Mouse (Mus musculus): ENCODE results near the gene Slc36a1. TPM values are rescaled to one million over a fixed set of nuclear protein-coding genes. Genes with fewer than 3 reads are reported as not detected.

Slc36a1 gene
- 1 to 10 TPM; 5.5 to 5.7 TPM for total RNA-seq (2021)
- long read RNA-seq, experiment 1 = 0 reads
- long read RNA-seq, experiment 2, partial matches to known transcripts = 1 of 4 reads
- long read RNA-seq, experiment 2, other reads (novel, unspliced or antisense) = 3 of 4 reads

DNA sequence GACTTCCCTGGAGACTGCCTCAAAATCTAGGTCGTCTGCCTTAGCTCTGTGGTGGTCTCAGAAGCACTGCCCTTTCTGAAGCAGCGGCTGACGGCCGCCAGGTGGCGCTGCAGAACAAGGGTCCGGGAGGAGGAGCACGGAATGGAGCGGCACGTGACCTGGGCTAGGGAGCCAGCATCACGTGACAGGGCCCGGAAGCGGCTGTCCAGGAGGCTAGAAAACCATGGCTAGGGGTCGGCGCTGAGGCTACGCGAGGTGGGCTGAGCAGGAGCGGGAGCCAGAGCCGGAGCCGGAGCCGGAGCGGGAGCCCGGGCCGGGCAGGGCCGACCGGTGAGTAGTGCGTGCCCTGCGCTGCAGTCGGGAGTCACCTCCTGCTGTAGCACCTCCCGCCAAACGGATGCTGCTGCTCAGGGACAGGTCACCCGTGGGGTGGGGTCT, at the start of gene Slc36a1:
TSS of gene Slc36a1 (plus strand) at position 192 of the 438 bp plus-strand sequence.
- DNase-seq = peak; percentile 92 to 95
- intact Hi-C loops (cut with DNase I) = loop anchor here (2.0 to 5.0 kb wide), 4 partner anchors 33 to 243 kb away; no protein-coding TSS in a partner anchor

- DNase-seq = no peak
- intact Hi-C loops (cut with DNase I) = loop anchor here (5.0 kb wide), 3 partner anchors 52 to 157 kb away; no protein-coding TSS in a partner anchor
Measured at GRCm38 (mm10) chr11:55154398-55155069, 49.6 kb upstream of the Slc36a1 start.

DNA sequence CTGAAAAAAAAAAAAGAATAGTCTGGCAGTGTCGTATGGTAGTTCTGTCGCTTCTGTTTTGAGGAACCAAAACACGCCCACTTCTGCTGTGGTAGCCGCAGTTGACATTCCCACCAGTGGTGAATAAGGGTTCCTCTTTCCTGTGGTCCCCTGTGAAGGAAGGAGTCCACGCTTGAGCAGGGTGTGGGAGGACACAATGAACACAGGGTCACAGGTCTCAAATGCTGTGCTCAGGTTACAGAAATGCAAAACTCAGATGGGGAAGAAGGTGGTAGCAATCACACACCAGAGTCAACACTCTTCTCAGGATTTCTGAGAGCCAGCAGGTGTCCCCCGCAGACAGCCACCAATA, 49.1 kb upstream of the Slc36a1 start:
- no peak for DNase-seq
- intact Hi-C loops (cut with DNase I) = loop anchor here (5.0 kb wide), 3 partner anchors 53 to 158 kb away; no protein-coding TSS in a partner anchor

- intact Hi-C loops (cut with DNase I) = loop anchor here (5.0 kb wide), 3 partner anchors 57 to 162 kb away; no protein-coding TSS in a partner anchor
Measured at GRCm38 (mm10) chr11:55158785-55159359, 45.3 kb upstream of the Slc36a1 start.

GRCm38 (mm10) chr11:55162670-55163069, 41.5 kb upstream of the Slc36a1 start:
- intact Hi-C loops (cut with DNase I) = no loop called here
- peak in 1 of 2 experiments; percentile 26 for DNase-seq

More at GRCm38 (mm10) chr11:55158785-55159359, 45.3 kb upstream of the Slc36a1 start:
- peak; percentile 59 to 65 for DNase-seq

DNA sequence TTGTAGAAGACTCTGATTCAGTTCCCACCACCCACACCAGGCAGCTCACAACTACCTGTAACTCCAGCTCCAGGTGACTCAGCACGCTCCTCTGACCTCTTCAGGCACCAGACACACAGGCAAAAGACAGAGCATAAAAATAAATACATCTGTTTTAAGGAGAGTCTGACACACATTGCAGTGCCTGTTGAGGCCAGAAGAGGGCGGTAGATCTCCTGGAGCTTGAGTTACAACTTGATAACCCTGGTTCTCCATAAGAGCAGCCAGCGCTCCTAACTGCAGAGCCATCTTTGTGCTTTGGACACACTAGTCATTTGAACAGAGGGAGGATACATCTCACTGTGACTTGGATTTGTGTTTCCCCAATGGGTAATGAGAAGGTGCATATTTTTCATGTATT, 39.4 kb upstream of the Slc36a1 start:
- intact Hi-C loops (cut with DNase I) = no loop called here
- no peak for DNase-seq

DNA sequence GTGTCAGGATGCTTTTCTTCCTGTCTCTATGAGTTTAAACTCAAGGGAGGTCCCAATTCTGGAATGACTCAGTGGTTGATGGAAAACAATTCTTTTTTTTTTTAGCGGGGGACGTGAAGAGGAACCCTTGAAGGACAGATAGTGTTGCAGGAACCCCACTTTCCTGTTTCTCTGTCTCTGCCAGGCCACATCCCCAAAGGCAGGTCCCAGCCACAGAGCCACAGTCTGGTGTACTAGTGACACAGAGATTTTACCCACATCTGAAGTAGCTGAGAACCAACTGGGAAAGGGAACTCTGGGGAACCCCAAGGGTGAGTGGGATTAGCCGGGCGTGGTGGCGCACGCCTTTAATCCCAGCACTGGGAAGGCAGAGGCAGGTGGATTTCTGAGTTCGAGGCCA, 38.4 kb upstream of the Slc36a1 start:
- intact Hi-C loops (cut with DNase I) = no loop called here
- no peak for DNase-seq

DNA sequence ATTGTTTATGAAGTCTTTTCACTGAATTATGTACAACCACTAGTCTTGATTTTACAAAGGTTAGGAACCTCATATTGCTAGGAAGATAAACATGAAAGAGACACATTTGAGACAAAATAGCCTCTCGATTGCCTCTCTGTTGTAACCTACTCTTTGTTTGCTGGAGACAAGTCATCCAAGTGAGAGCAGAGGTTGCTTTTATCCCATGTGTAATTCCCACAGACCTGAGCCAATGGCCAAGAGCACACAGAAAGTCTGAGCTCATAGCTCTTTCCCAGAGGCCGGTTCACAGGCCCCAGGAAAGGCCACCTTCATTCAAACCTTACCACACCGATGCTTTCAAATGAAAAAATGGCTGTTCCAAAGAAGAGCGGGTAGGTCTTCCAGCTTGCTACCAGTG, 35.6 kb upstream of the Slc36a1 start:
- intact Hi-C loops (cut with DNase I) = no loop called here
- no peak for DNase-seq

DNA sequence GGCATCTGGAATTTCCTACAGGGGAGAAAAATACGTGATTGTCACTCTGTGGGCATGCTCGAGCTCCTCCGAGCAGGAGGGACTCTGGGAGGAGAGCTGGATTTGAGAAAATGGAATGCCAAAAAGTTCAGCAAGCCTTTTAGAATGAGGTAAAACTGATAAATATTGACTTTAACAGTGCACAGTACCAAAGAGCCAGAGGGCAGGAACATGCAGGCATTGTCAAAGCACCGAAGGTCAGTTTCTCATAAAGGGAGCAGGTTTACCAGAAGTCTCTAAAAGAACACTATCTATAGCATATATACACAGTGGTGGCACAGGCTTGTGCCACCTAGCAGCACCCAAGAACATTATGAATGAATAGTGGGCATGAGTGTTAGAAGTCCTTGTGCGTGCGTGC, 35.2 kb upstream of the Slc36a1 start:
- intact Hi-C loops (cut with DNase I) = no loop called here
- DNase-seq = no peak

GRCm38 (mm10) chr11:55170501-55170900, 33.6 kb upstream of the Slc36a1 start:
- DNase-seq = no peak
- intact Hi-C loops (cut with DNase I) = no loop called here

DNA sequence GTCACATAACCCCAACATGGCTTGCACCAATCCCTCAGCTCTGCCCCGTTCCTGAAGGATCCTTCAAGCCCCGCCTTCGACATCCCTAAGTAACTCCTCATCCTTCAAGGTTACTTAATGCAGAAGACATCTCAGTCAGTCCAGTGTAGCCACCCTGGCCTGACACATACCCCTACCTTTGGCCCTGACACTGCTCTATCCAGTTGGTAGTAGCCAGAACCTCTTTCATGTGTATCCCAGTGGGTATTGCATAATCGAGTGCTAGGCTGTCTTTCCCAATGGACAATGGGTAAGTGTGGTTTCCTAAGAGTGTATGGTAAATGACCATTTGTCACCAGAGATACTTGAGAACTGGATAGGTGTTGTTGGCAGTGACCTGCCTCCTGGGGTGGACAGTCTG, 25.3 kb upstream of the Slc36a1 start:
- intact Hi-C loops (cut with DNase I) = no loop called here
- no peak for DNase-seq

DNA sequence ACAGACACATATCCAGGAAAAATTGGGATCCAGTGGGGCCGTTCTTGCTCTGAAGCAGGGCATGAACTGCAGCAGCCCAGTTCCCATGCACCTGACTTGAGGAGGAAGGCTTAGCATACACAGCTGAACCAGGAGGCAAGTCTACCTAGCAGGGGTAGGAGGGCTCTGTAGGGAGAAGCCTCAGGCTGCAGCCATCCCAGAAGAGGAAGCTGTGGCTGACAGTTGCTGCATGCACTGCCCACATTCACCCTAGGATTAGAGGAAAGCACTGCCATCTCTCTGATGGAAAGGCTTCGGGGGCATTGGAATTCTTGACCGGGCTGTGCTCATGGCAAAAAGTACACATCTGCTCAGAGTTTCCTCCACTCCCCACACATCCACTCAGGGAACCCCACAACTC, 24.3 kb upstream of the Slc36a1 start:
- DNase-seq = no peak
- intact Hi-C loops (cut with DNase I) = no loop called here

- no peak for DNase-seq
- intact Hi-C loops (cut with DNase I) = no loop called here
Measured at GRCm38 (mm10) chr11:55183124-55183523, 21.0 kb upstream of the Slc36a1 start.

- intact Hi-C loops (cut with DNase I) = no loop called here
- no peak for DNase-seq
Measured at GRCm38 (mm10) chr11:55184246-55184645, 19.9 kb upstream of the Slc36a1 start.

DNA sequence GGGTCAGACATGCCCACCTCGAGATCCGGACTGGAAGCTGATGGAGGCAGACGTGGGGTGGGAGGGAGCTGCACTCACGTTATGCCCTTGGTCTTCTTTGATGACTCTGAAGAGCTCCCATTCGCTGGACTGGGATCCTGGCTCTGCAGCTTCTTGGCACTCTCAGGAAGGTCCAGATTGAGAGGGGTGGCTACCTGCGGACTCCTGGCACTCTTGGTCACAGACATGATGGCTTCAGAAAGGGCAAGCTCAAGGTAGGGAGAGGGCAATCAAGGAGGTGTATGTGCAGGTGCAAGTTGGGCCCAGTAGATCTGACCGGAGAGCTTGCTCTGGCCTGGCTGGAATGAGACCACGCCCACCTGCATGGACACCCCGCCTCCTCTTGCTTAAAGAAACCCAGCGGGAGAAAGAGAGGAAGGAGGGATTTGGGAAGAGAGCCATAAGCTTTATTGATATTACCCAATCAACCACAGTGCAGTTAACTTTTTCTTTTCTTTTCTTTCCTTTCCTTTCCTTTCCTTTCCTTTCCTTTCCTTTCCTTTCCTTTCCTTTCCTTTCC, 19.3 kb upstream of the Slc36a1 start, which contains the start of gene Slc36a2:
TSS of gene Slc36a2 (minus strand) at position 345 of the 559 bp plus-strand sequence.
- intact Hi-C loops (cut with DNase I) = no loop called here
- no peak for DNase-seq

DNA sequence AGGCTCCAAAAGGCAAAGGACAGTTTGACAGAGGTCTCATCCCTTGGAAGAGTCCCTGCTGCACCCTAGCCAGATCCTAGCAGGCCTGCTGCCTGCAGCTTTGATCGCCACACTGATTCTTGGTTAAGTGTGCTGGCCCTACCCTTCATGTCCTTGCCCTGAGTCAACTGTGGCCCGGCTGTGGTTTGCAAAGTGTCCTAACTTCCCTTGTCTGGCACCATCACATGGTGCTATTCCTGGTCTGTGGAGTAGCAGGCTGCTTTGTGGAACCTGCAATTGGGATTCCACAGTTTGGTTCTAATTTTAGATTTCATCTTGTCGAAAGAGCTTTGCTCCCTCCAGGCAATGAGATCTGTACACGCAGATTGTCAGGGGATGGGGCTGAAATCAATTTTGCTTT, 16.9 kb upstream of the Slc36a1 start:
- intact Hi-C loops (cut with DNase I) = no loop called here
- no peak for DNase-seq

GRCm38 (mm10) chr11:55187777-55188176, 16.4 kb upstream of the Slc36a1 start:
- DNase-seq = no peak
- intact Hi-C loops (cut with DNase I) = no loop called here

GRCm38 (mm10) chr11:55190216-55190615, 13.9 kb upstream of the Slc36a1 start:
- intact Hi-C loops (cut with DNase I) = no loop called here
- DNase-seq = no peak

- no peak for DNase-seq
- intact Hi-C loops (cut with DNase I) = no loop called here
Measured at GRCm38 (mm10) chr11:55197086-55197485, 7.1 kb upstream of the Slc36a1 start.

DNA sequence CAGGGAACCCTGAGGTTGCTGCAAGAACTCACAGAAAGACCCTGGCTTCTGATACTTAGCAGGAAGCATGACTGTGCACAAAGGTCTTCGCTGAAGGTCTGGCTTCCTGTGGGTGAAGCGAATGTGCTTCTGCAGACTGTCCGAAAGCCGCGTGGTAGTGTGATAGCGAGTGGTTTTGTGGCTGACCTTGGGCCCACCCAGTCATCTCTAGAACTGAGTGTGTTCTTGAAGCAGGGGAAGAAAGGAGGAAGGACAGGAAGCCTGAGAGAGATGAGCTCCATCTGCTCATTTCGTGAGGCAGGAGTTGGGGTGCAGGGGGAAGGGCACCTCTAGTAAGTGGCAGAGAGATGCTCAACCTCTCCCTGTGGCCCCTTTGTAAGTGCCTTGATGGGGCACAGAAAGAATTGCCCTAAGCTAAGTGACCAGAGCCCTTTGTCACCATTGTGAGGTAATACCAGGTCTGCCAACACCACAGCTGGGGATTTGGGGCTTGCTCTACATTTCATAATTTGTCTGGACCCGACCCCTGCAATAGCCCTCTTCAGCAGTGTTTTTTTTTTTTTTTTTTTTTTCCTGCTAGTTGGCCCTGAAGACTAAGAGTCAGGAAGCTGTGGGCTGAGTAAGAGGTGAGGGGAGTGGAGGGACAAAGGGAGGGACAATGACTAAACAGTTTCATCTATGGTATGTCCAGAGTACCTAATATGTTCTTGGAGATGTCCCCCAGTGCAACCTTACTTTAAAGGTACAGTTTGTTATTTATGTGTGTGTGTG, 6.2 kb upstream of the Slc36a1 start:
- no peak for DNase-seq
- intact Hi-C loops (cut with DNase I) = no loop called here

- intact Hi-C loops (cut with DNase I) = loop anchor here (2.0 to 5.0 kb wide), 4 partner anchors 33 to 243 kb away; no protein-coding TSS in a partner anchor
- peak in 1 of 2 experiments; percentile 24 for DNase-seq
Measured at GRCm38 (mm10) chr11:55204602-55205001, 452 bp downstream of the Slc36a1 start.
